Mouse (Mus musculus) neural tube, embryonic 15.5 days (tissue): ENCODE measurements around the gene Katna1. TPM values are rescaled to one million over a fixed set of nuclear protein-coding genes. Genes with fewer than 3 reads are reported as not detected.
"Not testable (repeated sequence)": the region's sequence is repeated elsewhere in the genome, so short reads cannot be mapped to it uniquely, and the experiment has no call there.

ENCODE experiments used
- ATAC-seq: fragments of 200-750 bp; cut with Nextera tagmentation; 2 replicates; pipeline ENCODE4 v1.8.0; 2017; ENCODE audit warnings: mild to moderate bottlenecking, moderate TSS enrichment, moderate library complexity; ENCODE audit not compliant: low FRiP score
- H3K27ac ChIP-seq: fragments of 300-500 bp; sonication (generic); replicated peaks from 2 replicates; pipeline ENCODE4 v1.5.1; 2015; ENCODE audit warnings: mild to moderate bottlenecking, inconsistent platforms
- H3K27me3 ChIP-seq: fragments of 300-500 bp; sonication (generic); replicated peaks from 2 replicates; pipeline ENCODE4 v1.6.1; 2015; ENCODE audit warnings: inconsistent platforms
- H3K36me3 ChIP-seq: fragments of 300-500 bp; sonication (generic); 2 replicates; pipeline ENCODE4 v1.6.1; 2015; ENCODE audit warnings: inconsistent platforms
- H3K4me1 ChIP-seq: fragments of 300-500 bp; sonication (generic); 2 replicates; pipeline ENCODE4 v1.6.1; 2015; ENCODE audit warnings: inconsistent platforms
- H3K4me2 ChIP-seq: fragments of 300-500 bp; sonication (generic); 2 replicates; pipeline ENCODE4 v1.6.1; 2015; ENCODE audit warnings: inconsistent platforms, mild to moderate bottlenecking, moderate library complexity
- H3K4me3 ChIP-seq: fragments of 300-500 bp; sonication (generic); replicated peaks from 2 replicates; pipeline ENCODE4 v1.5.1; 2015; ENCODE audit warnings: mild to moderate bottlenecking, inconsistent platforms
- H3K9ac ChIP-seq: fragments of 300-500 bp; sonication (generic); replicated peaks from 2 replicates; pipeline ENCODE4 v1.6.1; 2015; ENCODE audit warnings: mild to moderate bottlenecking, inconsistent platforms
- H3K9me3 ChIP-seq: fragments of 300-500 bp; sonication (generic); replicated peaks from 2 replicates; pipeline ENCODE4 v1.6.1; 2016; ENCODE audit warnings: inconsistent platforms
- WGBS: fragments of 180-500 bp; shearing (Covaris S2); methylation state at CpG from one replicate; pipeline ENCODE4 v1.1.7; 2015; ENCODE audit warnings: mixed read lengths; 5-methylcytosine and 5-hydroxymethylcytosine counted together
- polyA plus RNA-seq: library from polyadenylated mRNA; unstranded; fragments of >200 nt; fragmentation: Nextera tagmentation; extraction: Ambion mirVana; gene quantifications from 2 replicates; pipeline ENCODE4 v1.2.1, GENCODE M21; 2015

Gene Katna1
- polyA plus RNA-seq, 1 experiment from 2014 or later: 25.6 TPM

DNA sequence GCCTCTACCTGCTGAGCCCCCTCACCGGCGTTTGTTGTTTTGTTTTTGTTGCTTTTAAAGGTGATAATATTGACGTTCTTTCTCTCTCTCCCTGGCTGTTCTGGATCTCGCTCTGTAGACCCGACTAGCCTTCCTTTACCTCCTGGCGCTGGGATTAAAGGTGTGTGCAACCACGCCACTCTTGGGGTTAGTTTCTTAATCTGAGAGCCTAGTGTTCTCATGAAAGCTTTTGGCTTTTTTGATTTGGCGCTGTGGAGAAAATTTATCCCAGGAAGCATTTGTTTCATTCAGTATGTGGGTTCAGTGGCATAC is 657 bp downstream of the Katna1 start:
- Histone ChIP-seq H3K9ac (peak overlapping the region; percentile 69), H3K36me3 (no peaks in the 10 kb centered on the region), H3K4me3 (peak overlapping the region; percentile 90), H3K27ac (peak overlapping the region; percentile 80; the same call in 1 of the 2 replicates), H3K9me3 (no peaks in the 10 kb centered on the region), H3K4me2 (peak overlapping the region; percentile 84), H3K4me1 (peaks cover 26% of the 10 kb centered on the region), H3K27me3 (no peaks in the 10 kb centered on the region)
- ATAC-seq: peak; percentile 2; the same call in 1 of the 2 replicates
- under 1% methylated on average over 8 of the region's 8 CpGs for WGBS

DNA sequence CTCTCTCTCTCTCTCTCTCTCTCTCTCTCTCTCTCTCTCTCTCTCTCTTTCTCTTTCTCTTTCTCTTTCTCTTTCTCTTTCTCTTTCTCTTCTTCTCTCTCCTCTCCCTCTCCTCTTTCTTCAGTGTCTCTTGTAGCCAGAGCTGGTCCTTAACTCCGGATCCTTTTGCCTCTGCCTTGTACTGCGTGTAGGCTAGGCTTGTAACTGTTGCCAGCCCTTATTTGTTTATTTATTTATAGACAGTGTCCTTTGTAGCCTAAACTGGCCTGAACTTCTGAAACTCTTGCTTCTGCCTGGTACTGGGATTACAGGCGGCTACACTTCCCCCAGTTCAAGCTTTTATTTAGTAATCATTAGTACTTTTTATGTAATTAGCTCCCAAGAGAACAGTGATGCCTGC is 1.2 kb downstream of the Katna1 start:
- WGBS: 16% methylated on average over 3 of the region's 3 CpGs
- Histone ChIP-seq H3K27me3 (no peaks in the 10 kb centered on the region), H3K36me3 (no peaks in the 10 kb centered on the region), H3K4me2 (peak overlapping the region; percentile 84), H3K27ac (no peak overlapping the region), H3K4me1 (peaks cover 30% of the 10 kb centered on the region), H3K4me3 (peak overlapping the region; percentile 90; the same call in 1 of the 2 replicates), H3K9me3 (no peaks in the 10 kb centered on the region), H3K9ac (no peak overlapping the region)
- no peak for ATAC-seq

DNA sequence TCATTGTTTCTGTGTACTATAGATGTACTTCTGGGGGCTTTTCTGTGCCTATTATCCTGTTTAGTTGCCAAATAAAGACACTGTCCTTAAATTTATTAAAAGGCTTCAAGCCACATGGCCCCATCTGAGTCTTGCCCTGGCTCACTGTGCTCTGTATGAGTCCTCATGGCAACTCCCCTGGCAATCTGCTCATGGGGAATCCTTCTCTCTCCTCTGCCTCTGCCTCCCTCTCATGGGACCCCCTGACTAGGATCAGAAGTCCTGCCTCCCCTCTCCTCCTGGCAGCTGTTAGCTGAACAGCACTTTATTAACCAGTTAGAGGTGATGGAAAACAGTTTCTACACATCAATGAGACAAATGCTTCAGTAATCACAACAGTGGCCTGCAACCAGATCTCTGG is 5.8 kb downstream of the Katna1 start:
- Histone ChIP-seq H3K4me3 (no peak overlapping the region), H3K4me1 (peaks cover 26% of the 10 kb centered on the region), H3K36me3 (no peaks in the 10 kb centered on the region), H3K9ac (no peak overlapping the region), H3K27ac (0 out of 2 replicates have a peak overlapping the region, but pooled peaks have one; percentile 28), H3K4me2 (no peak overlapping the region), H3K9me3 (no peaks in the 10 kb centered on the region), H3K27me3 (no peaks in the 10 kb centered on the region)
- ATAC-seq: no peak

DNA sequence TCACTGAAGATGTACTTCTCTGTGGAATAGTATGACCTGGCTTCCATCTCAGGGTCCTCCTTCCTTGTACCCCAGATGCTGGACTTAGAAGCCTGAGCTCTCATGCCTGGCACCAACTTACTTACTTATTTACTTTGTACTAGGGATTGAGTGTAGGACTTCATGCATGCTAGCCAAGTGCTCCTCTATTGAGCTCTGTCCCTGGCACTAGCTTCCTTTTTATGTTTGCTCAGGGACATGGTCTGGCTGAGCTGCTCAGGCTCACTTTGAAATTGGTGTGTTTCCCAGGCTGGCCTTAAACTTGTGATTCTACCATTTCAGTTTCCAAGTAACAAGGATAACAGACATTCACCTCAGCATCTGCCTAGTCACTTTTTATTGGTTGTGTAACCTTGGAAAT is 11.3 kb downstream of the Katna1 start:
- Histone ChIP-seq H3K9me3 (no peaks in the 10 kb centered on the region), H3K9ac (no peak overlapping the region), H3K27ac (no peak overlapping the region; the same call in 1 of the 2 replicates), H3K4me1 (peaks cover 9% of the 10 kb centered on the region; the same call in 1 of the 2 replicates), H3K4me2 (no peak overlapping the region), H3K27me3 (no peaks in the 10 kb centered on the region), H3K36me3 (peaks cover 3% of the 10 kb centered on the region; the same call in 1 of the 2 replicates), H3K4me3 (no peak overlapping the region)
- no peak for ATAC-seq

DNA sequence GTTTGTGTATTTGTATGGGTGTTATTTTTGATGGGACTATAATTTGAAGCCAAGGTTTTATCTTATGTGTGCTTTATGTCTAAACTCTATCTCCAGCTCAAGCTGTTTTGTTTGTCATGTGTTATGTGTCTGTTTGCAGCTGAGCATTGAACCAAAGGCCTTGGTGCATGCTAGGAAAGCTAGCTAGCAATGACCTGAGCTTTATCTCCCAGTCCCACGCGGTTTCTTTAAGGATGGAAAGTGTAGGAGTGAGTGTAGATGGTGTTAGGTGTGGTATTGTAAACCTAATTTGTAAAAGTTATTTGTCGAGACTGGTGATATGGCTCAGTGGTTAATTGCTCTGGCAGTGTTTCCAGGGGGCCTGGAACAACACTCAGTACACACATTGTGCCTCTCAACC is 12.1 kb downstream of the Katna1 start:
- H3K4me3 ChIP-seq: no peak overlapping the region
- H3K4me2 ChIP-seq: no peak overlapping the region
- H3K4me1 ChIP-seq: peaks cover 9% of the 10 kb centered on the region; the same call in 1 of the 2 replicates
- H3K27ac ChIP-seq: no peak overlapping the region
- no peak for ATAC-seq
- no peaks in the 10 kb centered on the region for H3K27me3 ChIP-seq
- no peaks in the 10 kb centered on the region for H3K9me3 ChIP-seq
- 72% methylated on average over 3 of the region's 3 CpGs for WGBS
- H3K9ac ChIP-seq: no peak overlapping the region
- peaks cover 7% of the 10 kb centered on the region for H3K36me3 ChIP-seq

DNA sequence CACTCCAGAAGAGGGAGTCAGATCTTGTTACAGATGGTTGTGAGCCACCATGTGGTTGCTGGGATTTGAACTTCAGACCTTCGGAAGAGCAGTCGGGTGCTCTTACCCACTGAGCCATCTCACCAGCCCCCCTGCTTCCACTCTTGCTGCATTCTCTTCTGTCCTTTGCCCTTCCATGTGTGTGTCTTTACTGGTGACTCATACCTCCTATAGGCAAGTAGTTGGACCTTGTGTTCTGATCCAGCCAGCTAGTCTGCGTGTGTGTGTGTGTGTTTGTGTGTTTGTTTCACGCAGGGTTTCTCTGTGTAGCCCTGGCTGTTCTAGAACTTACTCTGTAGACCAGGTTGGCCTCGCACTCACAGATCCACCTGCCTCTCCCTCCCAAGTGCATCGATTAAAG is 19.7 kb downstream of the Katna1 start:
- not testable (repeated sequence) for H3K4me1 ChIP-seq, H3K4me2 ChIP-seq, H3K4me3 ChIP-seq, H3K27ac ChIP-seq, H3K9me3 ChIP-seq, H3K27me3 ChIP-seq, H3K9ac ChIP-seq, ATAC-seq
- peaks cover 53% of the 10 kb centered on the region for H3K36me3 ChIP-seq
- WGBS: 98% methylated on average over 6 of the region's 6 CpGs

DNA sequence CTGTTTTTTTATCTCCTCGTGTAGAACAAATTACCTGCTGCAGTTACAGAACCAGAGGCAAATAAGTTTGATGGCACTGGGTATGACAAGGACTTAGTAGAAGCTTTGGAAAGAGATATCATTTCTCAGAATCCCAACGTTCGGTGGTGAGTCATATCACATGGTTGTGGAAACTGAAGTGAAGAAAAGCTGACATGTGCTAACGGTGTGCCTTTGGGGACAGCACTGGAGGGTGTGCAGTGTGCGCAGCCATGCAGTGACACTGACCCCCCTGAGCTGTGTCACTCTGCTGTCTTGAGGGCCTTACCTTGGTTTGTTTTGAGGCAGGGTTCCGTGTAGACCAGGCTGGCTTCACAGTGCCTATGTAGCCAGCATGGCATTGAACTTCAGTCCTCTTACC is 23.0 kb downstream of the Katna1 start:
- 93% methylated on average over 6 of the region's 6 CpGs for WGBS
- no peaks in the 10 kb centered on the region for H3K9me3 ChIP-seq
- no peaks in the 10 kb centered on the region for H3K27me3 ChIP-seq
- H3K9ac ChIP-seq: no peak overlapping the region
- ATAC-seq: no peak
- H3K4me2 ChIP-seq: no peak overlapping the region
- peaks cover 57% of the 10 kb centered on the region for H3K36me3 ChIP-seq
- no peaks in the 10 kb centered on the region for H3K4me1 ChIP-seq
- no peak overlapping the region for H3K27ac ChIP-seq
- H3K4me3 ChIP-seq: no peak overlapping the region

DNA sequence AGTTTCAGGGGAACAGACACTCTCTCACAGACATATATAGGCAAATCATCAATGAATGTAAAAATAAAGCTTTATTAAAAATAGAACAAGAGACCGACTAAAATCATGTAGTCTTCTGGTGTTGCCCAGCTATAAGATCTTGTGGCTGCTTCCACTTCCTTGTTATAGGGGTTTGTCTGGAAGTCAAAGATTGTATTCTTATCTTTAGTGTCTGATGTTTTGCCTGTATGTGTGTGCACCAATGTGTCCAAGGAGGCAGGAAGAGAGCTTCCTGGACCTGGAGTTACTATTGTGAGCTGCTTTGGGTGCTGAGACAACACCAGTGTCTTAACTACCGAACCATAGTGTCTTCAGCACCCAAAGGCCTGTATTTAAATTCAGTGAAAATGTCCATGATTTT is 31.7 kb downstream of the Katna1 start:
- H3K4me1 ChIP-seq: no peaks in the 10 kb centered on the region
- no peaks in the 10 kb centered on the region for H3K27me3 ChIP-seq
- no peak overlapping the region for H3K9ac ChIP-seq
- 96% methylated on average over 2 of the region's 2 CpGs for WGBS
- no peak for ATAC-seq
- no peak overlapping the region for H3K4me2 ChIP-seq
- H3K9me3 ChIP-seq: no peaks in the 10 kb centered on the region
- peaks cover 70% of the 10 kb centered on the region for H3K36me3 ChIP-seq
- H3K4me3 ChIP-seq: no peak overlapping the region
- no peak overlapping the region for H3K27ac ChIP-seq

DNA sequence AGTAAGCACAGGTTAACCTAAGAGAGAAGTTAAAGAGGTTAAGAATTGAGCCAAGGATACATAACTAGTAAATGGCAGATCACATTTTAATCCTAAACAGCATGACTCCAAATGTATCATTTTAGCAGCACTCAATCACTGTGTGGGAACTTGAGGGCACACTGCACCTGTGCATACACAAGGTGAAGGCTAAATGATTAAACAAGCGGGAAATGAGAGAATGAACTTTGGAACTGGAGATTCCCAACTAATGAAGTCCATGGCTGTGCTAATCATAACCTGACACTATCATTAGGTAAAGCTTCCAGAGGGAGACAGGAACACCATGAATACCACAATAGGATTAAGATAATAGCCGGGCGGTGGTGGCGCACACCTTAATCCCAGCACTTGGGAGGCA is 46.5 kb downstream of the Katna1 start:
- Histone ChIP-seq H3K27ac (no peak overlapping the region), H3K9ac (no peak overlapping the region), H3K36me3 (peaks cover 74% of the 10 kb centered on the region), H3K4me2 (no peak overlapping the region), H3K27me3 (no peaks in the 10 kb centered on the region), H3K4me1 (0 out of 2 replicates have a peak, but pooled peaks cover 3% of the 10 kb centered on the region), H3K4me3 (no peak overlapping the region), H3K9me3 (no peaks in the 10 kb centered on the region)
- WGBS: 94% methylated on average over 4 of the region's 4 CpGs
- no peak for ATAC-seq

DNA sequence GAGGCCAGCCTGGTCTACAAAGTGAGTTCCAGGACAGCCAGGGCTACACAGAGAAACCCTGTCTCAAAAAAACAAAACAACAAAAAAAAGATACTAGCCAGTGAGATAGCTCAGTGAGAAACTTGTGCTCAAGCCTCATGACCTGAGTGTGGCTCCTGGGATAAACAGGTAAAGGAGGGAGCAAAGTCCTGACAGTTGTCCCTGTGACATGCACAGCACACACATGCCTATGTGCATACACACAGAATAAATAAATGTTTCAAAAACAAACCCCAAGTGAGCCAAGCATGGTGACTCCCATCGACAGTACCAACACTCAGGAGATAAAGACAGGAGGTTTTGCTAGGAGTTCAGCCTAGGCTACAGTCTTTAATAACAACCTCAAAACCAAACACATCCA is 47.0 kb downstream of the Katna1 start:
- WGBS: 97% methylated on average over 1 of the region's 1 CpGs
- Histone ChIP-seq H3K9me3 (no peaks in the 10 kb centered on the region), H3K36me3 (peaks cover 72% of the 10 kb centered on the region), H3K4me2 (no peak overlapping the region), H3K27ac (no peak overlapping the region), H3K4me3 (no peak overlapping the region), H3K9ac (no peak overlapping the region), H3K4me1 (0 out of 2 replicates have a peak, but pooled peaks cover 5% of the 10 kb centered on the region), H3K27me3 (no peaks in the 10 kb centered on the region)
- no peak for ATAC-seq

DNA sequence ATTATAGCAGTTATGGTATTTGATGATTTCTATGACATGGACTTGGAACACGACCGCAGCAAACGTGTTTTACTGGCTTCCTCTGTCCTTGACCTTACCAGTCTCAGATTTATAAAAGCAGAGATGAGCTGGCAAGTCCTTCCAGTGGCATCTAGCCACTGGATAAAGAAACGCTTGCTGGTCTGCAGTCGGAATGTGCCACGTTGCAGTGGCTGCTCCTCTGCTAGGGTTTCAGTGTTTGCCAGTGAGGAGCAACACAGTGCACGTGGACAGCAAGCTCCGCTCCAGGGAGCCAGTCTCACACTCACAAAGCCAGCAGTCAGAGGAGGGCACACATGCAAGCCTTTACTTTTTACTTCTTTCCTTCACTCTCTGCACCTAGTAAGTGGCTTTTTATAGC is 49.6 kb downstream of the Katna1 start:
- Histone ChIP-seq H3K36me3 (peaks cover 54% of the 10 kb centered on the region), H3K27me3 (no peaks in the 10 kb centered on the region), H3K4me2 (no peak overlapping the region), H3K27ac (no peak overlapping the region), H3K9ac (no peak overlapping the region), H3K4me3 (no peak overlapping the region), H3K4me1 (peaks cover 24% of the 10 kb centered on the region), H3K9me3 (no peaks in the 10 kb centered on the region)
- no peak for ATAC-seq
- 94% methylated on average over 8 of the region's 8 CpGs for WGBS

DNA sequence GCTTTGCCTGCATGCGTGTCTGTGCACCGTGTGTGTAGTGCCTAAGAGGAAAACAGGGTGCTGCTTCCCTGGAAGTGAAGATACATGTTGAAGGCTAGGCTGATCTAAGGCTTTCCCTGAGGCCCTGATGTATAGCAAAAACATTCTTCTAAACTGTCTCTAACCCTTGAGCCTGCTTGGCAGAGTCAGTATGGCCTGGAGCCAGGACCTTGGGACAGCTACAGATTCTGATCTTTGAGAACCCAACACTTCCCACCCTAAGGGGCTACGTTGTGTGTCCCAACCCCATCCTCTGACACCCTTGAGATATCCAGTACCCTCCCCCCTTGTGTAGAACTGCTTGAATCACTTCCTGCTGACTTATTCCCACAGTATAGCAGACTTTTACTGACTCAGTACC is 52.6 kb downstream of the Katna1 start:
- WGBS: 93% methylated on average over 3 of the region's 3 CpGs
- Histone ChIP-seq H3K27me3 (no peaks in the 10 kb centered on the region), H3K36me3 (peaks cover 25% of the 10 kb centered on the region), H3K9ac (no peak overlapping the region), H3K4me1 (peaks cover 31% of the 10 kb centered on the region), H3K4me3 (no peak overlapping the region), H3K4me2 (no peak overlapping the region), H3K27ac (no peak overlapping the region), H3K9me3 (no peaks in the 10 kb centered on the region)
- no peak for ATAC-seq

DNA sequence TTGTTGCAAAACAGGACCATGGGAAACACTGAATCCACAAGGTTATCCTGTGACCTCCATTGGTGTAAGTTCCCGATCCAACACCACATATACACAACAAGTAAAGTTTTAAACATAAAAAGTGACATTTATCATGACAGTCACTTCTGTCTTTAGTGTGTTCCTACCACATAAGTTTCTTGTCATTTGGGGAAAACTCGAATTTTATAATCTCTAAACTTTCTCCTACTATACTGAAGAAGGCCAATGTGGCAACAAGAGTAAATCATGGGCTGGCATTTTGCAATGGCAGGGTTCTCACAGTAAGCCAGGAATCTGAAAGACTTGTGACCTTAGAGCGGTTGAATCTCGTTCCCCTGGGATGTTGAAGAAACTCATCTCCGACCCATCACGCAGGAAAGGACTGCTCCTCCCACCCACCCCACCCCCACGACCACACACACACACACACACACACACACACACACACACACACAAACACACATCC is 54.0 kb downstream of the Katna1 start:
- Histone ChIP-seq H3K9me3 (no peaks in the 10 kb centered on the region), H3K4me1 (peaks cover 31% of the 10 kb centered on the region), H3K4me2 (peak overlapping the region; percentile 75), H3K36me3 (peaks cover 16% of the 10 kb centered on the region), H3K9ac (peak overlapping the region; percentile 73), H3K27me3 (no peaks in the 10 kb centered on the region), H3K4me3 (peak overlapping the region; percentile 78), H3K27ac (no peak overlapping the region)
- ATAC-seq: peak; percentile 1; the same call in 1 of the 2 replicates
- 18% methylated on average over 7 of the region's 7 CpGs for WGBS
